Mouse (Mus musculus): ENCODE measurements around the gene Fstl4.

DNA sequence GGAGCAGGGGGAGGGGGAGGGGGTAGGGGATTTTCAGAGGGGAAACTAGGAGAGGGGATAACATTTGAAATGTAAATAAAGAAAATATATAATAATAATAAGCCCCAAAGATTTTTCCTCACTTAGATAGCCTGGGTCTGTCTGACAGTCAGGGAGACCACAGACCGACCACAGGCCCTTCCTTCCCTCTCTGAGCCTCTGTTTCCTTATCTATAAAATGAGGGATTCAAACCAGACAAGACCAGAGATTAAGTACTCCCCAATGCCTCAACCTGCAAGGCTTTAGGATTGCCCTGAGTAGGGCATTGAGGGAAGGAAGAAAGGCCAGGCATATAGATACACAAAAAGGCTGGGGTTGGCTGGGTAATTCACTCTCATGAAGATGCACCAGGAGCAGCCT, 307.2 kb downstream of the Fstl4 start:
- TF ChIP-seq FLI1 (IDR thresholded peaks at IDR 0.05; ENCODE audit: low read length) (no peak), GATA1 (IDR thresholded peaks at IDR 0.05; ENCODE audit: borderline replicate concordance, low read length) (no peak)

All from megakaryocyte, embryonic 14.5 days (primary cell).